Mouse (Mus musculus): Measurements from ENCODE around the gene Arl6ip4.

DNA sequence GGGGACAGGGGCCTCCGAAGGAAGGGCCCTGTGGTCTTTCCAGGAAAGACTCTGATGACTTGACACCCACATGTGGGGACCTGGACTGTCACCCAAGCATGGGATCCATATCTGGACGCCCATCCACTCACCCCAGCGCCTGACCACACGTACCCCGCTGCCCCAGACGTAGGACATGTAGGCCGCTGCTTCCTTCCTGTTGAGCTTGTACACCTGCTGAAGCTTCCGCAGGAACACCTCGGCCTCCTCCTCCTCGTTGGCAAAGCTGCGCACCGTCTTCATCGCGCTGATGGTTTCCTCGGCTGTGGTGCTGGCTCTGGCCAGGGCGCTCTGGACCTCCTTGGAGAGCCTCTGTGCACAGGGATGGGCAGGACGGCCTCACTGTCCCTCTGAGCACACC lies 36.0 kb upstream of the Arl6ip4 start:
- TF ChIP-seq CTCF (IDR thresholded peaks at IDR 0.05; ENCODE audit: low read depth, low read length): no peak
- no peak for TF ChIP-seq POLR2A (IDR thresholded peaks at IDR 0.05; ENCODE audit: borderline replicate concordance, low read depth, low read length)
